8 mouse cellular contexts compared by ENCODE assay signal in the genomic region with DNA sequence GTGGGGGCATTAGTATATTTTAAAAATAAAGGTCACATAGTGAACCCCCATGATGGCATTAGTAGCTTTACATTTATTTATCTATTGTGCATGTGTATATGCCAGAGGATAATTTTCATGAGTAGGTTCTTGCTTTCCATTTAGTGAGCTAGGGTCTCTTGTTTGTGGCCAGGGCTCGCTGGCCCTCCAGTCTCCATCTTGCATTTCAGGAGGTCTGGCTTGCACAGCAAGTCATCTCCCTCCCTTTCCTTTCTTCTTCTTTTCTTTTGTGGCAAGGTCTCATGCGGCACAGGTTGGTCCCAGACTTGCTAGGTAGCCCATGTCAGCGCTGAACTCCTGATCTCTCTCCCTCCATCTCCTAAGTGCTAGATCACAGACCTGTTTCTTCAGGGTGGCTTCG. TPM values are rescaled to one million over a fixed set of nuclear protein-coding genes. Genes with fewer than 3 reads are reported as not detected.
DNase-seq lines count a peak whose midpoint lies in the region; ATAC-seq and TF ChIP-seq lines count a peak whose summit lies in the region.

No protein-coding gene starts in this region.

- peaks cover 9% of the 10 kb centered on the region for H3K4me1 ChIP-seq in lung, embryonic 15.5 days
- H3K4me1 ChIP-seq in cortical plate, adult 2 months (ENCODE audit: control insufficient read depth, insufficient read depth, low read length): peaks cover 4% of the 10 kb centered on the region; the same call in 1 of the 2 replicates
- H3K4me1 ChIP-seq in hindbrain, embryonic 15.5 days (replicated peaks): peaks cover 17% of the 10 kb centered on the region
- peaks cover 8% of the 10 kb centered on the region for H3K4me1 ChIP-seq in neural tube, embryonic 11.5 days (ENCODE audit: control insufficient read depth, insufficient read depth, low read length)

- no peaks in the 10 kb centered on the region for H3K27me3 ChIP-seq in lung, embryonic 15.5 days
- no peaks in the 10 kb centered on the region for H3K27me3 ChIP-seq in hindbrain, embryonic 15.5 days
- no peaks in the 10 kb centered on the region for H3K27me3 ChIP-seq in neural tube, embryonic 11.5 days (ENCODE audit: control insufficient read depth, insufficient read depth, low read length)

- no peak for TF ChIP-seq CTCF in cortical plate, adult 2 months (IDR thresholded peaks at IDR 0.05; ENCODE audit: extremely low read depth, insufficient read depth, low read length)

- H3K4me2 ChIP-seq in lung, embryonic 15.5 days: peak overlapping the region; percentile 59
- peak overlapping the region; percentile 64 for H3K4me2 ChIP-seq in hindbrain, embryonic 15.5 days
- peak overlapping the region; percentile 44 for H3K4me2 ChIP-seq in neural tube, embryonic 11.5 days (ENCODE audit: low read depth)

- H3K36me3 ChIP-seq in lung, embryonic 15.5 days: no peaks in the 10 kb centered on the region
- H3K36me3 ChIP-seq in hindbrain, embryonic 15.5 days: no peaks in the 10 kb centered on the region
- H3K36me3 ChIP-seq in neural tube, embryonic 11.5 days (ENCODE audit: control insufficient read depth, insufficient read depth, low read length): no peaks in the 10 kb centered on the region

- 18% methylated on average over 4 of the region's 4 CpGs for WGBS in lung, embryonic 15.5 days
- WGBS in hindbrain, embryonic 15.5 days: 21% methylated on average over 4 of the region's 4 CpGs
- WGBS in neural tube, embryonic 11.5 days: 29% methylated on average over 4 of the region's 4 CpGs

- H3K4me3 ChIP-seq in lung, embryonic 15.5 days: peak overlapping the region; percentile 87
- peak overlapping the region; percentile 75; the same call in 1 of the 2 replicates for H3K4me3 ChIP-seq in cortical plate, adult 2 months (ENCODE audit: insufficient read depth, low read length)
- H3K4me3 ChIP-seq in hindbrain, embryonic 15.5 days: peak overlapping the region; percentile 97
- H3K4me3 ChIP-seq in neural tube, embryonic 11.5 days (ENCODE audit: low read depth, low read length): peak overlapping the region; percentile 87; the same call in 1 of the 2 replicates

- H3K9ac ChIP-seq in lung, embryonic 15.5 days: peak overlapping the region; percentile 48
- H3K9ac ChIP-seq in hindbrain, embryonic 15.5 days: peak overlapping the region; percentile 91; the same call in 1 of the 2 replicates
- peak overlapping the region; percentile 44 for H3K9ac ChIP-seq in neural tube, embryonic 11.5 days (ENCODE audit: low read length)

- no peak for ATAC-seq in lung, embryonic 15.5 days (ENCODE audit: borderline replicate concordance, extremely low read depth, low FRiP score, low TSS enrichment)
- no peak for ATAC-seq in hindbrain, embryonic 15.5 days (ENCODE audit: low FRiP score, low read depth)
- ATAC-seq in neural tube, embryonic 11.5 days (ENCODE audit: insufficient read depth, low FRiP score, low TSS enrichment): no peak
- no peak for ATAC-seq in megakaryocyte-erythroid progenitor cell, adult 5-6 weeks (replicated peaks; ENCODE audit: low FRiP score, low TSS enrichment, poor library complexity, severe bottlenecking)

- no peak for DNase-seq in lung, postnatal 10 days
- peak; percentile 24 for DNase-seq in neural tube, embryonic 11.5 days (ENCODE audit: low spot score)
- no peak for DNase-seq in left cerebral cortex, adult 8-10 months (ENCODE audit: low spot score in 2 of 2)
- no peak for DNase-seq in frontal cortex, adult 2 months (ENCODE audit: extremely low spot score in 1 of 2, low spot score in 1 of 2)

- H3K27ac ChIP-seq in lung, embryonic 15.5 days: peak overlapping the region; percentile 68
- H3K27ac ChIP-seq in cortical plate, adult 2 months (ENCODE audit: insufficient read depth, low read length): no peak overlapping the region
- H3K27ac ChIP-seq in hindbrain, embryonic 15.5 days (replicated peaks): peak overlapping the region; percentile 95
- H3K27ac ChIP-seq in neural tube, embryonic 11.5 days (ENCODE audit: low read depth, low read length): peak overlapping the region; percentile 95; the same call in 1 of the 2 replicates

- no peaks in the 10 kb centered on the region for H3K9me3 ChIP-seq in lung, embryonic 15.5 days
- H3K9me3 ChIP-seq in hindbrain, embryonic 15.5 days: no peaks in the 10 kb centered on the region
- H3K9me3 ChIP-seq in neural tube, embryonic 11.5 days (ENCODE audit: control insufficient read depth, low read length): no peaks in the 10 kb centered on the region

- TF ChIP-seq POLR2A in cortical plate, adult 2 months (IDR thresholded peaks at IDR 0.05; ENCODE audit: extremely low read depth, insufficient read depth, low read length): no peak

RNA-seq across cellular contexts. Expression of gene Nbeal1, which starts 1.0 kb away (rescaled TPM):
- 7.8 and 9.6 TPM in 2 replicates for polyA plus RNA-seq in lung, embryonic 15.5 days (2015; fragmentation: Nextera tagmentation; extraction: Ambion mirVana)
- polyA plus RNA-seq in cortical plate, adult 2 months (2012; rRNA removed): 5.9 and 6.7 TPM in 2 replicates
- 7.1 and 8.0 TPM in 2 replicates for polyA plus RNA-seq in hindbrain, embryonic 15.5 days (2015; fragmentation: Nextera tagmentation; extraction: Ambion mirVana)
- 6.6 and 6.7 TPM in 2 replicates for polyA plus RNA-seq in neural tube, embryonic 11.5 days (2014; fragmentation: Nextera tagmentation; extraction: Ambion mirVana)
- 10 to 100 TPM; 23.3 to 28.3 (median 24.5) TPM for total RNA-seq in left cerebral cortex, adult 8-10 months (2022)
- 5.8 and 6.0 TPM in 2 replicates for polyA plus RNA-seq in frontal cortex, adult 2 months (2012; rRNA removed)
- total RNA-seq in megakaryocyte-erythroid progenitor cell, adult 5-6 weeks (2014; fragmentation: Nextera tagmentation): 7.5 and 10.7 TPM in 2 replicates
- 9.5 and 10.0 TPM in 2 replicates for total RNA-seq in megakaryocyte-erythroid progenitor cell, adult 5-6 weeks (2017)
